Mouse (Mus musculus): ENCODE measurements around the gene AC124108.1.

Gene AC124108.1

GRCm38 (mm10) chr1:132164780-132165518, 26.3 kb upstream of the AC124108.1 start:
- DNase-seq (ENCODE audit: low spot score), result no peak

- DNase-seq (ENCODE audit: low spot score), result peak; percentile 45
Observed at GRCm38 (mm10) chr1:132165859-132166258, 25.4 kb upstream of the AC124108.1 start.

GRCm38 (mm10) chr1:132168115-132168767, 23.0 kb upstream of the AC124108.1 start:
- DNase-seq (ENCODE audit: low spot score), result peak; percentile 58

GRCm38 (mm10) chr1:132170698-132171097, 20.6 kb upstream of the AC124108.1 start:
- DNase-seq (ENCODE audit: low spot score), result no peak

- DNase-seq (ENCODE audit: low spot score), result peak; percentile 46
Observed at GRCm38 (mm10) chr1:132171619-132172018, 19.6 kb upstream of the AC124108.1 start.

GRCm38 (mm10) chr1:132186303-132186702, 5.0 kb upstream of the AC124108.1 start:
- DNase-seq (ENCODE audit: low spot score), result no peak

GRCm38 (mm10) chr1:132188442-132189066, 2.7 kb upstream of the AC124108.1 start:
- no peak for DNase-seq (ENCODE audit: low spot score)

- DNase-seq (ENCODE audit: low spot score), result no peak
Observed at GRCm38 (mm10) chr1:132189231-132189630, 2.0 kb upstream of the AC124108.1 start.

GRCm38 (mm10) chr1:132190040-132190513, 1.2 kb upstream of the AC124108.1 start:
- peak; percentile 78 for DNase-seq (ENCODE audit: low spot score)

- peak; percentile 59 for DNase-seq (ENCODE audit: low spot score)
Observed at GRCm38 (mm10) chr1:132190621-132191092, 600 bp upstream of the AC124108.1 start.

GRCm38 (mm10) chr1:132191786-132192680, 776 bp downstream of the AC124108.1 start:
- DNase-seq (ENCODE audit: low spot score), result peak; percentile 70

GRCm38 (mm10) chr1:132193806-132194205, 2.5 kb downstream of the AC124108.1 start:
- DNase-seq (ENCODE audit: low spot score), result no peak

- no peak for DNase-seq (ENCODE audit: low spot score)
Observed at GRCm38 (mm10) chr1:132194624-132195023, 3.4 kb downstream of the AC124108.1 start.

- DNase-seq (ENCODE audit: low spot score), result no peak
Observed at GRCm38 (mm10) chr1:132195100-132195499, 3.8 kb downstream of the AC124108.1 start.

GRCm38 (mm10) chr1:132195681-132196080, 4.4 kb downstream of the AC124108.1 start:
- DNase-seq (ENCODE audit: low spot score), result no peak

GRCm38 (mm10) chr1:132196337-132196736, 5.1 kb downstream of the AC124108.1 start:
- DNase-seq (ENCODE audit: low spot score), result no peak

GRCm38 (mm10) chr1:132197666-132198065, 6.4 kb downstream of the AC124108.1 start:
- no peak for DNase-seq (ENCODE audit: low spot score)

- DNase-seq (ENCODE audit: low spot score), result no peak
Observed at GRCm38 (mm10) chr1:132198401-132199071, 7.3 kb downstream of the AC124108.1 start.

GRCm38 (mm10) chr1:132199244-132199643, 8.0 kb downstream of the AC124108.1 start:
- no peak for DNase-seq (ENCODE audit: low spot score)

GRCm38 (mm10) chr1:132199934-132200333, 8.7 kb downstream of the AC124108.1 start:
- DNase-seq (ENCODE audit: low spot score), result no peak
